Mouse (Mus musculus) T-helper 17 cell (primary cell): ENCODE results near the gene Cpxm2.

ENCODE experiments used
- in situ Hi-C, 2 experiments: fragments of 300-600 bp; cut with MboI, MseI; formaldehyde crosslinking; loops; 1 replicate in 1 of 2; 2 replicates in 1 of 2; pipeline ENCODE4 v1.15.1; 2025; ENCODE audit warnings: high pct_unique_total_duplicates in 2 of 2

Cpxm2 gene

GRCm38 (mm10) chr7:132046662-132047061 lies 107.9 kb downstream of the Cpxm2 start:
- in situ Hi-C loops: no loop called here

DNA sequence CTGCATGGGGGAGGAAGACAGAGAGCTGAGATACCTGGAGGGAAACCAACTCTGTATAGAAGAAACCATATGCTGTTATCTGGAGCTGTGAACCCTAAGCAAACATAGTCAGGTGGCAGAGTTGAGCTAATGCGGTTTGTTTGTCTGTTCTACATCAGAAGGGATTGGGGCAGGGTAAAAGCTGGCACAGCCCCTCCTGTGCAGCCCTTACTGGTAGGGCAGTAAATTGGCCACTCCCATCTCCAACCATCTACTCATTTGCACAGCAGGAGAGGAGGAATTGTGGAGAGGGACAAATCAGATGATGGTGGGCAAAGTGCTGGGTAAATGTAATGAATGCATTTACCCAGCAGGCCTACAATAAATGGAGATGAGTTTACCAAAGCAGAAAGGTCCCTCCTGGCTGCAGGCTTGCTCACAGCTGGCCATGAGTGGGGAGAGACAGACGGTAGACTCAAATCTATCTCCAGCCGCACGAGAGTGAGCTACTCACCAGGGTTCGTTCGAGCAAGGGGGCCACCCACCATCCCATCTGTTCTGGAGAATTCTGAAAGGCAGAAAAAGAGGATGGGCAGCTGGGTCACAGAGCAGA lies 122.5 kb downstream of the Cpxm2 start:
- in situ Hi-C loops: no loop called here

DNA sequence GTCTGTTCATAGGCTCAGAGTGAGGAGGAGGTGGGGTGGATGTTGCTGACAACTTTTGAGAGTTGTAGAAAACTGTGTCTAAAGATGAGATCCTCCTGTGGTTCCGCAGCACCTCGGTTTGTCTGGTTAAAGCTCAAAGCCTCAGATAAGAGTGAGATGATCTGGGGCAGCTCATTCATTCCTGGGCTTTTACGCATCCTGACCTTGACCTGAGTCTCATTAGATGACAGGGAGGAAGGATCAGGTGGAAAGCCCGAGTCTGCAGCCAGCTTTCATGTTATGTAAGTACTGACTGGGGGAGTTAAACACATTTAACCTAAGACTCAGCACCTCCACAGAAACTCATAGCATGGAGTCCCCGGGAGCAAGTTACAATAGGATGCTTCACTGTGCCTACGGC lies 127.9 kb downstream of the Cpxm2 start:
- in situ Hi-C loops: no loop called here

DNA sequence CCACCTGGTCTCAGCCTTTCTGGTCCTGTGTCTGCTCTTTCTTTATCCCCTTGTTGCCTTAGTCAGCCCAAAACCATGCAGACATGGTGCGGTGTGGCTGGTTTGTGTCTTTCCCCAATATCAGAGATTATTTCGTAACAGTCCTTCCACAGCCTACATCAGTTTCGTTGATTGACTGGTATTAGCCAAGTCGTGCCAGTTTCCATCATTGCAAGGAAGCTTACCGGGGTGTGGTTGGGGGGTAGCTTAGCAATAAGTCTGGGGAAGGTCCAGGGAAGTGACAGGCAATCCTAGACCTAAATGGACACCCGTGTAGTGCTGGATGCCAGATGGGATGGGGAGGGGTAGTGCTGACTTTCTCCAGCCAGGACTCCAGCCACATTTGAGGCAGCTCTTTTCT lies 128.9 kb downstream of the Cpxm2 start:
- in situ Hi-C loops: no loop called here

- in situ Hi-C loops: loop anchor here in 1 of 2 experiments (25.0 kb wide), 1 partner anchor 1546 kb away; no protein-coding TSS in a partner anchor
These were observed 138.6 kb downstream of the Cpxm2 start for GRCm38 (mm10) chr7:132015933-132016332.

DNA sequence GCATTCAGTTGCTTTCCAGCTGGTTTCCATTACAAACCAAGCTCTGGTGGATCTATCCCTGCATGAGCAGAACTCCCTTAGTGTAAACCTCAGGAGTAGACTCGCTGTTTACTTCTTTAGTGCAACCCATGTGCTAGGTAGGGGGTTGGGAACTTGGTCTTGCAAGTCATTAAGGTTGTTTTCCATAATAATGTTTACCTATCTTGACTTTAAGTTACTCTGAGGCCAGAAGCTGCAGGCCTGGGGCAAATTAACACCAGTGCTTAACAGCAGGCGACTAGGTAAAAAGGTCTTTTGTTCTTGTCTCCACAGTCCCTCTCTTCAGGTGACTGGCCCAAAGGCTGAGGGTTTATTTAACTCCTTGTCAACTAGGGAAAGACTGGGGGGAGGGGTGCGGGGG lies 139.3 kb downstream of the Cpxm2 start:
- in situ Hi-C loops: loop anchor here in 1 of 2 experiments (25.0 kb wide), 1 partner anchor 1547 kb away; no protein-coding TSS in a partner anchor

GRCm38 (mm10) chr7:132013970-132014369 lies 140.6 kb downstream of the Cpxm2 start:
- in situ Hi-C loops: loop anchor here in 1 of 2 experiments (25.0 kb wide), 1 partner anchor 1548 kb away; no protein-coding TSS in a partner anchor

GRCm38 (mm10) chr7:132012969-132013679 lies 141.4 kb downstream of the Cpxm2 start:
- in situ Hi-C loops: loop anchor here in 1 of 2 experiments (25.0 kb wide), 1 partner anchor 1549 kb away; no protein-coding TSS in a partner anchor

- in situ Hi-C loops: loop anchor here in 1 of 2 experiments (25.0 kb wide), 1 partner anchor 1553 kb away; no protein-coding TSS in a partner anchor
These were observed 145.5 kb downstream of the Cpxm2 start for GRCm38 (mm10) chr7:132009002-132009401.

DNA sequence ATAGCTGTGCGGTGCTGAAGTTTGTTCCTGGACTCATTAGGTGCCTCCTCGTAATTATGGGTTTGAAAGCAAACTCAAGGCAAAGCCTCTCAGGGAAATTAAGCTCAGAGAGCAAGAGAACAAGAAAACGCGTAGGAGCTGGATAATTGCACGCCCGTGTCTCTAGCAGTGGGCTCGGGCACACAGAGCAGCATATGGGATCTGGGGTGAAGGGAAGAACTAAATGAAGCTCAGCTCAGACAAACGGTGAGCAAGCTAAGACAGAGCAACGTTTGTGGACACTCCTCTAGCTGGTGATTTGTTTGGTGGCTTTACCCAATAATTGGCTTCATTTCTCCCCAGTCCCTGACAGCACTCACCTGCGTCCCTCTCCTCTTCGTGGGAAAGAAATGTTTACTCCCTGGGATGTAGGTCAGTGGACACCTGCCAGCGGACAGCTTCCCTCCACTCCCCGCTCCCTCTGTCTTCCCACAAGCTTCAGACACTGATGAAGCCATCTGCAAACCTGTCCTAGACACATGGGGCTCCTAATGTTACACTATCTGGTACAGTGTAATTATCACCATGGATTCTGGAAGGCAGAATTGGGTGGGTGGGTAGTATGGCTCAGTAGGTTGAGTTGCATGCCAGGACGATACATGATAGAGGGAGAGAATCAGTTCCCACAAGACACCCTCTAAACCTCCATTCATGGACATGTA lies 148.4 kb downstream of the Cpxm2 start:
- in situ Hi-C loops: loop anchor here in 1 of 2 experiments (25.0 kb wide), 1 partner anchor 1556 kb away; no protein-coding TSS in a partner anchor

GRCm38 (mm10) chr7:131992873-131993272 lies 161.7 kb downstream of the Cpxm2 start:
- in situ Hi-C loops: no loop called here

GRCm38 (mm10) chr7:131992226-131992625 lies 162.3 kb downstream of the Cpxm2 start:
- in situ Hi-C loops: no loop called here

- in situ Hi-C loops: loop anchor here (5.0 to 10.0 kb wide), 2 partner anchors 33 to 706 kb away; no protein-coding TSS in a partner anchor
These were observed 165.5 kb downstream of the Cpxm2 start for GRCm38 (mm10) chr7:131989056-131989455.
